Mouse (Mus musculus) liver, adult (tissue): ENCODE results near the gene Ryk.

Source experiments
- GATA4 ChIP-seq: IDR thresholded peaks from 2 replicates; pipeline ENCODE4 v1.6.1; 2014; ENCODE audit warnings: mild to moderate bottlenecking, low read length; ENCODE audit not compliant: insufficient replicate concordance

Ryk gene

DNA sequence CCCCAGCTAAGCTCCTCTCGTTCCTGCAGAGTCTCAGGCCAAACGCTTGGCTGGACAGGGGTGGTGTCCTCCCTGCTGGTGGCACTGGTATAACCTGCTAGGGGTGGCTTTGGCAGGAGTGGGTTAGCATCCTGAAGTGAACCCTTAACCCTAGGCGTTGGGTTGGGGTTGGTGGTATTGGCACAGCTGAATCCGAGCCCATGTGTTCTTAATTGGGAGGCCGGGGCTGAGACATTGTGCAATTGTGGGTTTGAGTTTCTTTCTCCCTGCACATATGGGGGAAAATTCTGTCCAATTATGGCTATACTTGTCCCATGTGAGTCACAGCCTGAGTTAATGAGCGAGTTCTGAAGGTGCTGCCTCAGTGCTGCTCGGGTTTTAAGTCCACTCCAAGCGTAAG is 7.8 kb downstream of the Ryk start:
- TF ChIP-seq GATA4 = no peak

GRCm38 (mm10) chr9:102843577-102843976 is 8.9 kb downstream of the Ryk start:
- TF ChIP-seq GATA4 = no peak

- TF ChIP-seq GATA4 = no peak
Measured at GRCm38 (mm10) chr9:102845851-102846250, 11.1 kb downstream of the Ryk start.

DNA sequence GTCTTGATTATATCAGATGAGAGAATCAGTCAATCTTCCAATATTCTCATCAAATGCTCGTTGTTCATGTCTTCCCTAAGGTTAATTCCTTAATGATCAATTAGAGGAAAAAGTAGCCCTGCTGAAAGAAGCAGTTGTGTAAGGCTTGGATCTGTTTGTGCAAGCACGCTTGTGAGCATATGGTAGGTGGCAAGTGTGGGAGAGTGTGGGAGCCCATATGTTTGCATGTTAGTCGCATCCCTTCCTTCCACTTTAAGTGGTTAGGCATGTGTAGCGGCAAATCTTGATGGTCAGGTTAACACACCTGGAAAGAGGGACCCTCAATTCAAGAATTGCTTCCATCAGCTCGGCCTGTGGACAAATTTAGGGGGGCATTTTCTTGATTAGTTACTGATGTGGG is 11.6 kb downstream of the Ryk start:
- no peak for TF ChIP-seq GATA4

DNA sequence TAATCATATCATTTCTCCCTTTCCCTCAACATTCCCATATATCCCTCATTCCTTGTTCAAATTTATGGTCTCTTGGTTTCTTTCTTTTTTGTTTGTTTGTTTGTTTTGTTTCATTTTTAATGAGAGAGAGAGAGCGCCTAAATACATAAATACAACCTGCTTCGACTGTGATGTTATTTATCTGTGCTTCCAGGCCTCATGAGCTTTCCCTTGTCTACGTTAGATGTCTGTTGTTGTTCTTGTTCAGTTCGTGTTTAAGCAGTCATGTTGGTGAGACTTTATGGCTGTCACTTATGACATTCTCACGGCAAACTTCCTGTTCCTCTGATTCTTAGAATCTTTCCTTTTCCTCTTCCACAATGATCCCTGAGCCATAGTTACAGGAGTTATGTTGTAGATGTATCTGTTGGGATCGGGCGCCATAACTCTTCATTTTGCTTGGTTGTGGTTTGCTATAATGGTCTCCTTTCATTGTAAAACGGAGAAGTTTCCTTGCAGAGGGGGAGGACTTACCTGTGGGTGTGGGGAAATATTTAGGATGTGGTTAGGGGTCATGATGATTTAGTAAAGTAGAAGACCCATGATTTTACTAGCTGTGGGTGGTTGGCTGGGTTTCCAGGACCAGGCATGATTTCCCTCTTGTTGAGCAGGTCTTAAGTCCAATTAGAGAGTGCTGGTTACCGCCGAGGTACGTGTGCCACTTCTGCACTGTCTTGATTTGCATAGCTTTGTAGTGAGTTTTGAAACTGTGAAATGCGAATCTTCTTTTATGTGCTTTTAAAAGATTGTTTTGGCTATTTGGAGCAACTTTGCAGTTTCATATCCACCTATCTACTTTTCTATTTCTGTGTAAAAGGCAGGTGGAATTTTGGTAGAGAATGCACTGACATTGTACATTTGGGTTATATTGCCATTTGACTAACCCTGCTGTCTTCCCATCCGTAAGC is 17.6 kb downstream of the Ryk start:
- no peak for TF ChIP-seq GATA4

DNA sequence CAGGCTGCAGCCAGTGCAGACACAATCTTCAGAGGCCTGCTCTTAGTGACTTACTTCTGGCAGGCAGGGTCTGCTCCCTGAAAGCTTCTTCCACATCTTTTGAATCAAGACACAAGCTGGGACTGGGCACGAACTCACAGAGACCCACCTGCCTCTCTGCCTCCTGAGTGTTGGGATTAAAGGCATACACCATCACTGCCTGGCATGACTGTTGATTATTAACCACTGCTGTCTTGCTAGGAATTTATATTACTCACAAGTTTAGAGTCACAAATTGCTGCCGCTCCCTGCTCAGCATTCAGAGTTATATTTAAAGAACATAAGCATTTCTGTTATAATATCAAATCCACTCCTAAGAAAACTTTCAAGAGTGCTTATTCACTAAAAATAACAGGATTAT is 23.1 kb downstream of the Ryk start:
- TF ChIP-seq GATA4 = no peak

DNA sequence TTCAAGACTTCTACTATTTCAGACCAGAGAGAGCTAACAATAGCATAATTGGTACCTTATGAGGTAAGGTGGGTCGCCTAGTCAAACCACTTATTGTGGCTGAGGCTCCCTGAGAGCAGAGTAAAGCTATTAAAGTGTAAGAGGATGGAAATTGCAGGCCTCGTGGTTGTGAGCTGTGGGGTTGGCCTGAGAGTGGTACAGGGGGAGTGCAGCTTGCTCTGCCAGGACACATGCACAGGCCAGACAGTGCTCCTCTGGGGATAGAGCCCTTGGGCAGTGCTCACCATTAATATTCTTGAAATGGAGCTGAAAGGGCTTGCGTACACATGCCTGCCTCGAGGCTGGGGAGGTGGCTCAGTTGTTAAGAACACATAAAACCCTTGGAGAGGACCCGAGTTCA is 23.6 kb downstream of the Ryk start:
- TF ChIP-seq GATA4 = no peak

GRCm38 (mm10) chr9:102859399-102859798 is 24.7 kb downstream of the Ryk start:
- TF ChIP-seq GATA4 = no peak

DNA sequence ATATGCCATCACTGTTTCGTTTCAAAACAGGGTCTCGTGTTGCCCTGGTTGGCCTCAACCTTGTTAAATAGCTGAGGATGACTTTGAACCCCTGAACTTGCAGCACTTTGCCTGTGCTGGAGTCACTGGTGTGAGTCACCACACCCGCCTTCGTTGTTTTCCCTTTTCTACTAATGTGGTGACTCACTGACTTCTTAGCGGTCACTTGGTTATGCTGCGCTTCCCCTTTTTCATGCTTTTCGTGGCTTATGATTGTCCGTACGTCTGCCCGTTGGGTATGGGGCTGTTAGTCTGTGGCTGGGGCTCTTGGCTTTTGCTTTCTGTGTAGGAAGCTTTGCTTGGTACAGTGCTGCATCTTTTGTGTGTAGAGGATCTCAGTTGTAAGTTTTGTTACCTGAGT is 25.2 kb downstream of the Ryk start:
- no peak for TF ChIP-seq GATA4

GRCm38 (mm10) chr9:102860802-102861469 is 26.2 kb downstream of the Ryk start:
- TF ChIP-seq GATA4 = peak; percentile 60; the same call in 1 of the 2 replicates

- TF ChIP-seq GATA4 = no peak
Measured at GRCm38 (mm10) chr9:102861789-102862188, 27.1 kb downstream of the Ryk start.

GRCm38 (mm10) chr9:102862260-102862659 is 27.5 kb downstream of the Ryk start:
- TF ChIP-seq GATA4 = no peak

DNA sequence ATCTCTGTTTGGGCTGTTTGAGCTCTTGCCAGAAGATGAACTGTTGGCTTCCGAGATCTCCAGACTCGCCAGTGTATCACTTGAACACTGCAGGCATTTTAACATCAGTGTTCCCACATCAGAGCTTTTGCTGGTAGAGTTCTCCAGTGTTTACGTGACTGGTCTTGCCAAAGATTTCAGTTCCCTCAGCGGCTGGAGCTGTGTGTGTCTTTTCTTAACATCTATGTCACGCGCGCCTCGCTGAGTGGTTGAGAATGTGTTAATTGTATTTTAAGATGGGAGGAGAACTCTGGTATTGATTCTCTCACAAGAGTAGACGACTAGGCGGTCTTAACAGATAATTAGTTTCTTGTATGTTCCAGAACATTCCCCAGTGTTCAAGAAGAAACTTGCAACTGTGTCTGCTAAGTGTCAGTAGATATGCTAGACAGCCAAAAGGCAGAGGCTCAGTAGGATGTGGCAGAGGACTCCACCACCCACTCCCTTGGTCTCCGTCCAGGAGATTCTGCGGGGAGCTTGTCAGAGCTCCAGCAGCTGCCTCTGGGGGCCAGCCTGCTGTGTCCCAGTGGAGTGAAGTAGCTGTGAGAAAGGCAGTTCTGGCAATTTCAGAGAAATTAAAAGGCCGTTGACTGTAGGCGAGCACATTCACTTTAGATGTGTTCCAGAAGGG is 29.3 kb downstream of the Ryk start:
- no peak for TF ChIP-seq GATA4

- no peak for TF ChIP-seq GATA4
Measured at GRCm38 (mm10) chr9:102864931-102865330, 30.2 kb downstream of the Ryk start.

DNA sequence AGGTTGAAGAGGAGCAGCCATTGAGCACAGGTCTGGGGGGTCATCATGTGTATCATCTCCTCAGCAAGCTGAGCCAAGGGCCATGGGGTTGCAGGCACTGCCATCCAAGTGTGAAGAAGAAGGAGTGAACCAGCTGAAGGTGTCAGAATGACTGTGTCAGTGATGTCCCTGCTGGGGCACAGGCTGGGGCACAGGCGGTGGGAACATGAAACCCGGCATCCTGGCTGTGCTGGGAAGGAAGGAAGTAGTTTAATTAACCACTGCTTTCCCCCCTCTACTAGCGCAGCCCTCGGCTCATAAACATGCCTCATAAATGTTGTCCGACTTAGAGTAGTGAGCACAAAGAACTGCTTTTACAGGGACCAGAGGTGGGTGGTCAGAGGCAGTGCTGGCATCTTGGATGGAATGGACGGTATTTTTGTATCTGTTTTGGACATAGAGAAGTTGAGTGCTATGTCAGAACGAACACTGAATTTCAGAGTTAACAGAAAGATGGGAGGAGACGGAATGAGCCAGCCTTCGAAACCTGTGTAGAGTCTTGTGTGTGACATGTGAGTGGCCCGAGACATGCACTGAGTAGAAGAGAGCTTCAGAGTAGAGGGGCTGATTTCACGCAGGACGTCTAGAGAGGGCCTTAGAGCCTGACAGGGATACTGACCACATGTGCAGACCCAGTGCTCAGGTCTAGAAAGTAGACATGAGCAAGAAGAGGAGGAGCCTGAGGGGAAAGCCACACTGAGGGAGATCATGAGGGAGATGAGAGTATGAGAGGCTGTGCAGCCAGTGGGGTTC is 31.4 kb downstream of the Ryk start:
- no peak for TF ChIP-seq GATA4
